8 mouse cellular contexts compared by ENCODE assay signal in the genomic region with DNA sequence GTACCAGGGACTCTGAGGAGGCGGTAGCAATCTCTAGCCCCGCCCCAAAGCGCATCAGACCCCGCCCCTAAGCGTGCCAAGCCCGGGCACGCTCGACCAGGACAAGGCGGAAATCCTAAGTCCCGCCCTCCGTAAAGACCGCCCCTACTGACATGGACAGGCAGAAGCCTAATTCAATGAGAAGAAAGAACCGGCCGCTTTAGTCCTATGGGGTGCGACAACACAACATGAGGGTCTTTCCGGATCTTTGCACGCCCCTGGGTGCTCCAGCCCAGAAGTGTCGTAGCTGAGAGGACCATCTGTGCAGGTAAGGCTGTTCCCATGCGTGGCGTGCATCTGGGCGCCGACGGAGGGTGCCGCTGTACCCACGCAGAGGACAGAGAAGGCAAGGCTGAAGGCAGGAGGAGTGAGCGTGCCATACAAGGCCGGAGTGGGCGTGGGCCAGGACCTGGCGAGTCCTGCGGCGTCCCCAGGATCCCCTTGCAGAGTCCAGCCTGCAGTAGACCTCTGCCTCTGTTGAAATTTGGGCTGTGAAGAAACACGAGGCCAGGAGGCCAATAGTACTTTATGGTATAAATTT. TPM values are rescaled to one million over a fixed set of nuclear protein-coding genes. Genes with fewer than 3 reads are reported as not detected.
DNase-seq lines count a peak whose midpoint lies in the region; ATAC-seq and TF ChIP-seq lines count a peak whose summit lies in the region.

A gene (plus strand): TSS at position 156 of the 580 bp plus-strand sequence.

- no peaks in the 10 kb centered on the region for H3K79me2 ChIP-seq in C2C12 (ENCODE audit: control insufficient read depth, insufficient read depth)

- peak within 1 kb of the TSS; percentile 66 for H3K4me2 ChIP-seq in heart, embryonic 12.5 days
- H3K4me2 ChIP-seq in kidney, postnatal 0 days (ENCODE audit: low read length): peak within 1 kb of the TSS; percentile 56
- peak within 1 kb of the TSS; percentile 83 for H3K4me2 ChIP-seq in liver, embryonic 11.5 days
- peak within 1 kb of the TSS; percentile 53 for H3K4me2 ChIP-seq in stomach, embryonic 14.5 days (replicated peaks; ENCODE audit: low read depth, low read length)

- peak within 1 kb of the TSS; percentile 55 for H3K4me3 ChIP-seq in C2C12 (ENCODE audit: insufficient read depth, poor library complexity, severe bottlenecking)
- peak within 1 kb of the TSS; percentile 76 for H3K4me3 ChIP-seq in erythroblast, embryonic 14.5 days (replicated peaks)
- H3K4me3 ChIP-seq in heart, embryonic 12.5 days: peak within 1 kb of the TSS; percentile 86
- H3K4me3 ChIP-seq in kidney, postnatal 0 days (replicated peaks; ENCODE audit: low read depth, low read length): peak within 1 kb of the TSS; percentile 57
- peak within 1 kb of the TSS; percentile 81 for H3K4me3 ChIP-seq in liver, embryonic 11.5 days (ENCODE audit: low read depth, low read length)
- peak within 1 kb of the TSS; percentile 70 for H3K4me3 ChIP-seq in stomach, embryonic 14.5 days (ENCODE audit: low read depth, low read length)

- peak within 1 kb of the TSS; percentile 78 for H3ac ChIP-seq in C2C12 (ENCODE audit: control insufficient read depth, insufficient read length, low read depth)

- H3K27ac ChIP-seq in heart, embryonic 12.5 days (ENCODE audit: poor library complexity, severe bottlenecking): peak within 1 kb of the TSS; percentile 72
- peak within 1 kb of the TSS; percentile 43; the same call in 1 of the 2 replicates for H3K27ac ChIP-seq in kidney, postnatal 0 days
- peak within 1 kb of the TSS; percentile 73 for H3K27ac ChIP-seq in liver, embryonic 11.5 days (ENCODE audit: low read depth, low read length)
- peak within 1 kb of the TSS; percentile 61 for H3K27ac ChIP-seq in stomach, embryonic 14.5 days (ENCODE audit: low read length)

- H3K9ac ChIP-seq in heart, embryonic 12.5 days: peak within 1 kb of the TSS; percentile 78
- peak within 1 kb of the TSS; percentile 56 for H3K9ac ChIP-seq in kidney, postnatal 0 days (ENCODE audit: low read depth, low read length)
- H3K9ac ChIP-seq in liver, embryonic 11.5 days (ENCODE audit: low read depth, low read length): peak within 1 kb of the TSS; percentile 76
- H3K9ac ChIP-seq in stomach, embryonic 14.5 days (replicated peaks; ENCODE audit: low read depth, low read length): peak within 1 kb of the TSS; percentile 55

- H3K79me3 ChIP-seq in C2C12 (ENCODE audit: low read depth): peaks cover 3% of the 10 kb centered on the region

- peak; percentile 98 for DNase-seq in brain, embryonic 14.5 days (ENCODE audit: low read depth)
- DNase-seq in kidney, postnatal 0 days (ENCODE audit: low spot score): peak; percentile 98
- peak; percentile 97 for DNase-seq in liver, embryonic 11.5 days (ENCODE audit: low spot score)
- DNase-seq in naive thymus-derived CD4-positive, alpha-beta T cell, adult 2 months (ENCODE audit: low read depth): peak; percentile 95

- H3K27me3 ChIP-seq in C2C12 (ENCODE audit: control insufficient read depth, insufficient read depth, insufficient read length): no peaks in the 10 kb centered on the region
- H3K27me3 ChIP-seq in erythroblast, embryonic 14.5 days (ENCODE audit: control insufficient read depth): no peaks in the 10 kb centered on the region
- H3K27me3 ChIP-seq in heart, embryonic 12.5 days (replicated peaks): no peaks in the 10 kb centered on the region
- no peaks in the 10 kb centered on the region for H3K27me3 ChIP-seq in kidney, postnatal 0 days (ENCODE audit: insufficient read depth, low read length)
- no peaks in the 10 kb centered on the region for H3K27me3 ChIP-seq in liver, embryonic 11.5 days (replicated peaks; ENCODE audit: control insufficient read depth, insufficient read depth, low read length)
- H3K27me3 ChIP-seq in stomach, embryonic 14.5 days (ENCODE audit: control insufficient read depth, insufficient read depth, low read length): no peaks in the 10 kb centered on the region

- no peaks in the 10 kb centered on the region for H3K9me3 ChIP-seq in erythroblast, embryonic 14.5 days (ENCODE audit: control insufficient read depth, low read length)
- H3K9me3 ChIP-seq in heart, embryonic 12.5 days (replicated peaks): no peaks in the 10 kb centered on the region
- no peaks in the 10 kb centered on the region for H3K9me3 ChIP-seq in kidney, postnatal 0 days (replicated peaks; ENCODE audit: low read length)
- H3K9me3 ChIP-seq in liver, embryonic 11.5 days (ENCODE audit: control insufficient read depth, low read length): no peaks in the 10 kb centered on the region
- no peaks in the 10 kb centered on the region for H3K9me3 ChIP-seq in stomach, embryonic 14.5 days (ENCODE audit: control insufficient read depth, low read depth, low read length)

- 0% methylated on average over 32 of the region's 32 CpGs for WGBS in heart, embryonic 12.5 days
- under 1% methylated on average over 32 of the region's 32 CpGs for WGBS in kidney, postnatal 0 days
- under 1% methylated on average over 32 of the region's 32 CpGs for WGBS in liver, embryonic 11.5 days
- WGBS in stomach, embryonic 14.5 days: under 1% methylated on average over 32 of the region's 32 CpGs

- 0 out of 2 replicates have a peak, but pooled peaks have one; percentile 29 for TF ChIP-seq POLR2A in brain, embryonic 14.5 days (IDR thresholded peaks at IDR 0.05; ENCODE audit: borderline replicate concordance, extremely low read depth, insufficient read depth, insufficient read length, poor library complexity, severe bottlenecking)

- H3K36me3 ChIP-seq in C2C12 (ENCODE audit: control insufficient read depth, insufficient read depth): no peaks in the 10 kb centered on the region
- H3K36me3 ChIP-seq in erythroblast, embryonic 14.5 days (ENCODE audit: control insufficient read depth): no peaks in the 10 kb centered on the region
- H3K36me3 ChIP-seq in heart, embryonic 12.5 days: no peaks in the 10 kb centered on the region
- H3K36me3 ChIP-seq in kidney, postnatal 0 days (ENCODE audit: insufficient read depth, low read length): no peaks in the 10 kb centered on the region
- no peaks in the 10 kb centered on the region for H3K36me3 ChIP-seq in liver, embryonic 11.5 days (ENCODE audit: control insufficient read depth, insufficient read depth, low read length)
- H3K36me3 ChIP-seq in stomach, embryonic 14.5 days (ENCODE audit: control insufficient read depth, insufficient read depth, low read length): no peaks in the 10 kb centered on the region

- TF ChIP-seq CTCF in C2C12 (IDR thresholded peaks at IDR 0.05; ENCODE audit: control insufficient read depth, insufficient read depth, insufficient read length): no peak
- TF ChIP-seq CTCF in brain, embryonic 14.5 days (IDR thresholded peaks at IDR 0.05; ENCODE audit: borderline replicate concordance, extremely low read depth, insufficient read depth, insufficient read length): no peak
- peak; percentile 42 for TF ChIP-seq CTCF in kidney, postnatal 0 days (IDR thresholded peaks at IDR 0.05; ENCODE audit: low read depth)

- peak; percentile 98 for ATAC-seq in heart, embryonic 12.5 days (ENCODE audit: insufficient number of reproducible peaks, low FRiP score)
- ATAC-seq in kidney, postnatal 0 days (replicated peaks; ENCODE audit: low FRiP score, low read depth): peak; percentile 97
- peak; percentile 96 for ATAC-seq in liver, embryonic 11.5 days (replicated peaks; ENCODE audit: low FRiP score)
- ATAC-seq in stomach, embryonic 14.5 days (ENCODE audit: insufficient number of reproducible peaks, insufficient read depth, low FRiP score, low read depth): peak; percentile 98

- H3K4me1 ChIP-seq in erythroblast, embryonic 14.5 days (ENCODE audit: control insufficient read depth): peaks cover 56% of the 10 kb centered on the region
- H3K4me1 ChIP-seq in heart, embryonic 12.5 days (replicated peaks): peaks cover 34% of the 10 kb centered on the region
- H3K4me1 ChIP-seq in kidney, postnatal 0 days (replicated peaks; ENCODE audit: insufficient read depth, low read length): no peaks in the 10 kb centered on the region
- H3K4me1 ChIP-seq in liver, embryonic 11.5 days (replicated peaks; ENCODE audit: control insufficient read depth, insufficient read depth, low read length): peaks cover 26% of the 10 kb centered on the region
- H3K4me1 ChIP-seq in stomach, embryonic 14.5 days (ENCODE audit: control insufficient read depth, insufficient read depth, low read length): peaks cover 7% of the 10 kb centered on the region

TF ChIP-seq in C2C12, 6 proteins besides CTCF, POLR2A, EP300 and RAD21:
- TF ChIP-seq MYOD1 (IDR thresholded peaks at IDR 0.05; ENCODE audit: control insufficient read depth, insufficient read length, low read depth) (no peak), USF1 (IDR thresholded peaks at IDR 0.05; ENCODE audit: low read depth) (no peak), MAX (IDR thresholded peaks at IDR 0.05) (no peak), FOSL1 (IDR thresholded peaks at IDR 0.05; ENCODE audit: insufficient read depth, low read length, poor library complexity, severe bottlenecking) (no peak), MYOG (IDR thresholded peaks at IDR 0.05; ENCODE audit: control insufficient read depth, extremely low read depth, insufficient read length) (no peak), CEBPB (IDR thresholded peaks at IDR 0.05; ENCODE audit: low read depth) (no peak)

RNA-seq across cellular contexts. Expression of the gene that starts here (rescaled TPM):
- 11.7 TPM for polyA plus RNA-seq in C2C12 (2012; fragmentation: generic; extraction: Trizol)
- 51.2 and 57.4 TPM in 2 replicates for polyA plus RNA-seq in brain, embryonic 14.5 days (2012; rRNA removed)
- 0.53 TPM in 2 replicates for polyA plus RNA-seq in erythroblast, embryonic 14.5 days (2012)
- polyA plus RNA-seq in heart, embryonic 12.5 days (2016; fragmentation: Nextera tagmentation; extraction: Ambion mirVana): 22.7 and 23.8 TPM in 2 replicates
- 19.8 and 20.6 TPM in 2 replicates for polyA plus RNA-seq in kidney, postnatal 0 days (2015; fragmentation: Nextera tagmentation; extraction: Ambion mirVana)
- 29.9 and 32.7 TPM in 2 replicates for polyA plus RNA-seq in liver, embryonic 11.5 days (2014; fragmentation: Nextera tagmentation; extraction: Ambion mirVana)
- 35.7 and 37.3 TPM in 2 replicates for polyA plus RNA-seq in stomach, embryonic 14.5 days (2014; fragmentation: Nextera tagmentation; extraction: Ambion mirVana)

Comparison
In these comparisons a context has a peak if more than half of its experiments do, and no peak if none do; other contexts are left out.
1. Peak in every context shown above with its lines: DNase-seq, ATAC-seq, H3K4me3 ChIP-seq and H3K27ac ChIP-seq.